Mouse (Mus musculus) large intestine, adult 2 months (tissue): ENCODE measurements around the gene Prph. TPM values are rescaled to one million over a fixed set of nuclear protein-coding genes. Genes with fewer than 3 reads are reported as not detected.

Experiments
- DNase-seq: peaks from one replicate; pipeline ENCODE4 v3.0.0-alpha.2; 2012; ENCODE audit warnings: low read depth, low spot score
- WGBS: fragments of 180-500 bp; shearing (Covaris S2); methylation state at CpG from one replicate; pipeline ENCODE4 v1.1.7; 2018; 5-methylcytosine and 5-hydroxymethylcytosine counted together
- polyA plus RNA-seq: library from polyadenylated mRNA; depleted of rRNA; stranded (reverse); fragments of >200 nt; gene quantifications from 2 replicates; pipeline ENCODE4 v1.2.3, GENCODE M21; 2012; rRNA removed

Prph gene
- polyA plus RNA-seq, 1 experiment, result 9.1 TPM

DNA sequence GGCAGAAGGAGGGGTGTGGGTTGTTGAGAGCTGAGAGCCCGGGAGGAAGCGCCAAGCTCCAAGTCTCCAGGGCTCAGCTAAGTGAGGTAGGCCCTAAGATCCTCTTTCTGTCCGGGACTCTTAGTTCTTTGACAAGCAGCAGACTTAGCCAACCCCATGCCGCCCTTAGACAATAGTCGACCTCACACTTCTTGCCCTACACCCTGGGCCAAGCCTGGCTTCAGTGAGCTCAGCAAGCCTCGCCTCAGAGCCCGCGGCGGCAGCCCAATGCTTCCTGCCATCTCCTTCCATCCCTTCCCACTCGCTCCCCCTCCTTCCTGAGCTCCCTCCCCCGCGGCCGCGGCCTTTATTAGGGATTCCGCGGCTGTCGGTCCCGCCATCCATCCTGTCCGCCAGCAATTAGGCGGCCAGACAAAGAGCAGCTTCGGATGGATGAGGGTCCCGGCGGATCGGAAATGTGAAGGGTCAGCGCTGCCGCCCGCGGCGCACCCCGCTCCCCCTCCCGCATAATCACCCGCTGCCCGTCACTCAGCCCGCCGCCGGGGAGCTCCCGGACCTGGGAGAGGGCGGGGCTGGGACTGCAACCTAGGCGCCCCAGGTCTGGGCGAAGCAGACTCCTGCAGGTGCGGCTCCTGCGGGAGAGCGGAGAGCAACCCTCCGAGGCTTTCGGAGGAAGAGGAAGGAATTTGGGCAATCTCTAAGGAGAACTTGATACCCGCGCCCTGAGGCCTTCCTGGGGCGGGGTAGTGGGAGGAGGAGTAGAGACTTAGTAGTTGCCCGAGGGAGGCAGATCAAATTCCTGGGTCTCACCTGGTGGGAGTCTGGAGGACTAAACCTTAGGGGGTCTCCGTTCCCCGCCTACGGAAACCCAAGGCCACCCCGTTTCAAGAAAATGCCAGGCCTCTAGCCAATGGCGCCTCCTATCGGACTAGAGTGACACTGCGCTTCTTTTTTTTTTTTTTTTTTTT is 38.6 kb downstream of the Prph start:
- 4% methylated on average over 56 of the region's 56 CpGs for WGBS

DNA sequence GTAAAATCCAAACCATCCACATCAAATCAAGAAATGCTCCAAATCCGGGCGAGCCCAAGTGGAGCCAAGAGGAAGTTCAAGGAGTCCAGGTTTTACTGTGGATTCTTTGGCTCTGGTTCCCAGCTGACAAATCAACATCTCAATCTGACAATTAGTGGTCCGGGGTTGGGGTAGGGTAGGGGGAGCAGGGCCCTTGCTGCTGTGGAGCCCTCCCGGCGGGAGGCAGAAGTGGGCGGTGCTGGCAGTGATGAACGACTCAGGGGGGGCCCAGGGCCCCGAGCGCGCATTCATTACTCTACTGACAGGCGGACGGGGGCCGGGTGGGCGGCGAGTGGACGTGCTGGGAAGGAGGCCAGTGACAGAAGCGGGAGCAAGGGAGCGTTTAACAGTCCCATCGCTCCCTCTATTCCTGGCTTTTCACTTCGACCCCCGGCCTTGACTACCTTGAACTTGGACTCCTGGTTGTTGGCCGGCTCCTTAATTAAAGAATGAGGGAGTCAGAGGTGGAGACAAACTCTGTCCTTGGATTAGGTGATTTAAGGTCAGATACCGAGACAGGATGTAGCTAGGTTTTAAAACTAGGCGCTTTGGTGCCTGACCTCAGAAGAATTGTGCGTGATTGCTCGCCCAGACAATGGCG is 39.8 kb downstream of the Prph start:
- 12% methylated on average over 27 of the region's 27 CpGs for WGBS

More for the DNA sequence above, 38.6 kb downstream of the Prph start:
- DNase-seq, result no peak

DNA sequence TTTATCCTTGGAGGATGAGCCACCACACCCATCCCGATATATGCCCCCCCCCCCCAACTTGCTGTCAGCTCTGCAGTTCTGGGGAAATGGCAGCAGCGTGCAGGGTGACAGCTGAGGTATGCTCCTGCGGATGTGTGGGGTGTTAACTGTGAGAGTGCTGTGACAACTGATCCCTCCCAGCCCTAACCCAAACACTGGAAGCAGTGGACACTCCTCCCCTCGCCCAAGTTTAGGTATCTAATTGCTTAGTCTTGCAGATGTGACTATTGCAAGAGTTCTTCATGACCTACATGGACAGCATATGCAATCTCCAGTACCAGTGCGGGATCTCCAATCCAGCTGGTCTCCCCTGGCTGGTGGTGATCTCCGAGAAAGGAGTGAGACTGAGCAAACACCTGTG is 40.4 kb downstream of the Prph start:
- WGBS, result 47% methylated on average over 6 of the region's 6 CpGs
- DNase-seq, result no peak

More for the DNA sequence above, 39.8 kb downstream of the Prph start:
- DNase-seq, result no peak

DNA sequence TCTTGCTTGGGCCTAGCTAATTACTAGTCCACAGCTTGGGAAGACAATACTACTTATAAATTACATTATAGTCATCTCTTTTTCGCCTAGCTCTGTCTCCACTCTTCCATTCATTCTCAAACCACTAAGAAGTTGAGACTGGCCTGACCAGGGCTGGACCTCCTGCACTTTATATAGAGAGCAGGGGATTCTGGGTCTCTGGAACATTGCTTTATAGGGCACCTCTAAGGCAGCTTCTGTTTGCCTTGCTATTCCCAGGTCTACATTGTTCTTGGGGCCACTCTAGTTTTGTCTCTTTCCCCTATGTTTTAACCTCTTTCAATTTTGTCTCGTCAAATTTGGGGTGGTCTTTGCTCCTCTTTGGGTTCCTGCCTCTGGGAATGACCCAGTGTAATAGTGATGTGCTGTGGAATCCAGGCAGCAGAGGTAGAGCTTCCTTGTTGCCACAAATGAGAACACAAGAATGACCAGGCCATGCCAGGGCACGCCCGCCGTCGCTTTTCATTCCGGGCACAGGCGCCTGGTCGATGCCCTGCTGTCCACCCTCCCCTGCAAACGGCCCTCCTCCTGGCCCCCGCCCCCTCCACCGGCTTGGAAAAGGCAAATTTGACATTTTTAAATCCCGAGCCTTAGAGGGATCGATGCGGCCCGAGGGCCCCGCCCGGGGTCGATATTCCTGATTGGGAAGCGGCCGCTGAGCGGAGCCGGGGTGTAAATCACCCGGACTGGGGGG is 41.3 kb downstream of the Prph start:
- no peak for DNase-seq
- WGBS, result 16% methylated on average over 24 of the region's 24 CpGs

DNA sequence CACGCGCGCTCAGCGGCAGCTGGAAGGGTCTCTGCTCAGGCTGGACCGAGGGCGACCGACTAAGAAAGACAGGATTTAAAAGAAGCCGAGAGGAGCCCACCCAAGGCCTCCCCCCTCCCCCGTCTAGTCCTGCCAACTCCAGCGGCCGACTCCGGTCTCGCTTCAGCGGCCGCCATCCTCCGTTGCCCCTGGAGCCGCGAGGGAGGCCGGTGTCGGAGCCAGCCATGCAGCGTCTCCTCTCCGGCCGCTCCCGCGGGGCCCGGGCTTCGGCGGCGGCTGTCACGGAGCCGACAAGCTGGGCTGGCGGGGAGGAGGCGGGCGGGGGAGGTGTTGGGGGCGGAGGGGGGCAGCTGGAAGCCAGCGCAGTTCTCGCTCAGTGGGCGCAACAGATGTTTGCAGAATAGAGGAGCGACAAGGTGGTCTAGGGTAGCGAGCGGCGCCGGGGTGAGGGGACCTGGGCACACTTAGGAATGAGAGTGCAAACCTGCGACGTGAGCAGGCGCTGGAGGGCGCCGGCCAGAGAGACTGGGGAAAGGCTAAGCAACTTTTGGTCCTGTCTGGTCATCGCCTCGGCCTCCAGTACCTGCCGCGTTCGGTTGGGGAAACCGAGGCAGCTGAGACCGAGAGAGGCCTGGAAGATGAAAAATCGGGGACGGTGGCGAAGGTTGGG is 42.0 kb downstream of the Prph start:
- 1% methylated on average over 58 of the region's 58 CpGs for WGBS
- no peak for DNase-seq

DNA sequence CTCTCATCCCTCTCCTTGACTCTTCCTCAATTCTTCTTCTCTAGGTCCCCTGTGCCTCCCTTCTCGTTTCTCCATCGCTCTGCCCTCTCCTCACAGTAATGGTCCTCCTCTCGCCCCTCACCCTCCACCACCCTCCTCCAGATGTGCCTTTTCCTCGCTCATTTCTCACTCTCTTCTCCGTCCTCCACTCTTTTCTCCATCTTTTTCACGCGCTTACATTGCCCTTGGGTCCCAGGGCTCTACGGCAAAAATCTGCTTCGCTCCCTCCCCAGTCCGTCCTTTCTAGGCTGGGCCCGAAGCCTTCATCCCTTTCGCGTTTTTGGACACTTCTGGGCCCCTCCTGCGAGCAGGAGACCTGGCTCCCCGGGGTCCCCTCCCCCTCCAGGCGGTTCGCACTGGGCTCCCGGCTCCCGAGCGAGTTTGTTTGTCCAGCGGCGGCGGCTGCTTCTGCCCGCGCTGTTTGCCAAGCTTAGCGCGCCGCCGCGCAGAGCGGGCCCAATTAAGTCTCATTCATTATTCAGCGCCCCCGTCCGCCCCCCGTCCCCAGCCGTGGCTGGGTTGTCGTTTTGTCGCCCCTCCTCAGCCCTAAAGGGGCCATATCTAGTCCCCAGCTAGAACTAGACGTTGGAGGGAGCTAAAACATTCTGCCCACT is 43.0 kb downstream of the Prph start:
- DNase-seq, result no peak
- WGBS, result 2% methylated on average over 39 of the region's 39 CpGs

DNA sequence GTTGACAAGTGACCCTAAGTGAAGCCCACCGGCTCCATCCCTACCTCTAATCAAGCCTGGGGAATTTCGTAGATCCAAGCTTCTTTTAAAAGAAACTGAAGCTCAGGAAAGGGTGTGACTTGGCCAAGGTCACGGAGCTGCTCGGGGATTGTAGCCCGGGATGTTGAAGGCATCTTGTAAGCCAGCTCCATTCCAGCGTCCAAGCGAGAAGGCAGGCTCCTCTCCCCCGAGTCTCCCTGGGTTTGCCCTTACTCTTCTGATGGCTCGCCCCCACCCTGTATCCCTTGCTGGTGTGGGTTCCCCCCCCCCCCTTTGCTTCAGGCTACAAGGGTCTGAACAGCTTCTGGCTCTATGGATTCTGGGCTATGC is 43.5 kb downstream of the Prph start:
- no peak for DNase-seq
- WGBS, result 4% methylated on average over 9 of the region's 9 CpGs

DNA sequence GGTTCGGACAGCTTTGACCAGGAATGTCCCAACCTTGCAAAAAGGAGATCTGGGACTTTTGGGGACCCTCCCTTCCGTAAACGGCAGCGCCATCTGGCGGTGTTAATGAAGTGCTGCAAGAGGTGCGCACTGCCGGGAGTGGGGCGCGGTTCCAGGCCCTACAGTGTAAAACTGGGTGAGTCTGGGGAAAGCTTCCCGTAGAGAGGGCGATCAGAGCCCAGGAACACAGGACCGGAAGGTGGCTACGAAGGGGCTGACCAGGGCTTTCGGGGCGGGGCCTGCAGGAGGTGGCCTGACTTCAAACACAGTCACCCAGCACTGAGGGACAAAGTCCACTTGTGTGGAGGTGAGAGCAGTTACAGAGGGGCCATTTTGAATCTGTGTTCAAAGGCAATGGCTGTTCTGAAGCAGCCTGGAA is 44.2 kb downstream of the Prph start:
- DNase-seq, result peak; percentile 92

DNA sequence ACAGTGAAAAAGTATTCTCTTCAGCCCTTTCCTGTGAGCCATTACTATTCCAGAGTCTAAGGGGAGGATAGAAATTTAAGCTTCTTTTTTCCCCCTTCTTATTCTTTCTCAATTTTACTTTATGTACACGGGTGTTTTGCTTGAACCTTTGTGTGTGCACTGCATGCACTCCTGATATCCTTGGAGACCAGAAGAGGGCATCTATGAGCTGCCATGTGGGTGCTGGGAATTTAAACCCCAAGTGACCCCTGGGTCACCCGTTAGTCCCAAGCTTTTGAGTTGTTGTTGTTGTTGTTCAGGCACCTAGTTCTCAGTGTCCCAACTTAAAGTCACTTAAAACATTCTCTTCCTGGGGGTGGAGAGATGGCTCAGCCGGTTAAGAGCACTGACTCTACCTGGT is 45.0 kb downstream of the Prph start:
- DNase-seq, result no peak
- 23% methylated on average over 3 of the region's 3 CpGs for WGBS

More for the DNA sequence above, 44.2 kb downstream of the Prph start:
- WGBS, result 2% methylated on average over 15 of the region's 15 CpGs

DNA sequence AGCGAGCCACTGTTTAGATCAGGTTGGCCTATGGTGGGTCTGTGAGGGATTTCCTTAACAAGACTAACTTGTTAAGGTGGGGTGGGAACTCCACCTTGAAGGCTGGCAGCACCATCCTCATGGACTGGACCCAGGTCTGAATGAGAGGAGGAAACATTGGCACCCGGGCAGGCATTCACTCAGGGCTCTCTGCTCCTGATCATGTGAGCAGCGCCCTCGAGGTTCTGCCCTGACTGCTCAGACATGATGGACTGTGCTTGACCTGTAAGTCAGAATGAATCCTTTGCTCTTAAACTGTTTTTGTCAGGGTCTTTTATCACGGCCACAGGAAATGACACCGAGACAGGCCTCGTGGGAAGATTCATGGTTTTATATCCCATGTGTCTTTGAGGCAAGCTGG is 50.3 kb downstream of the Prph start:
- DNase-seq, result no peak
- 74% methylated on average over 7 of the region's 7 CpGs for WGBS

DNA sequence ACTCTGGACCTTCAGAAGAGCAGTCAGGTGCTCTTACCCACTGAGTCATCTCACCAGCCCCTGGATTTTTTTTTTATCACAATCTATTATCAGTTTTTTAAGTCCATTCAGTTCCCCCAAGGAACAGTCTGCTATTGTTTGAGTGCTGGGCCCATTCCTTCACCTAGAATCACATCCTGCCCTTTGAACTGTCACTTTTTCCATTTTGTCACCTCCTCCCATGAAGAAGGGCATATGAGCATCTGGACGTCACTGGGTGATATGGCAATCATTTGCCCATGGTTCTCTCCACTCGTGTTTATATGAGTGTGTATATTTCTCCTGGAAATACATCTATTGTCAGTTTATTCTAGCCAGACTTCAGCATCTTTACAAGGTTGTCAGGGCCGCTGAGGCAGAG is 52.9 kb downstream of the Prph start:
- WGBS, result 59% methylated on average over 3 of the region's 3 CpGs
- no peak for DNase-seq

Other genes starting within 250 kb of the Prph start
- 0.03 and 0.12 TPM in 2 replicates for gene Ddn, start 245.7 kb upstream of the Prph start, polyA plus RNA-seq
- 84.9 and 87.2 TPM in 2 replicates for gene Prkag1, start 223.7 kb upstream of the Prph start, polyA plus RNA-seq
- 21.6 and 25.9 TPM in 2 replicates for gene Kmt2d, start 184.0 kb upstream of the Prph start, polyA plus RNA-seq
- 14.8 and 17.5 TPM in 2 replicates for gene Rhebl1, start 160.6 kb upstream of the Prph start, polyA plus RNA-seq
- 0.48 and 0.63 TPM in 2 replicates for gene Dhh, start 156.6 kb upstream of the Prph start, polyA plus RNA-seq
- gene Lmbr1l, start 136.9 kb upstream of the Prph start, polyA plus RNA-seq, result 65.8 and 140 TPM in 2 replicates
- 848 and 981 TPM in 2 replicates for gene Tuba1b, start 120.6 kb upstream of the Prph start, polyA plus RNA-seq
- gene Gm49450, start 101.6 kb upstream of the Prph start, polyA plus RNA-seq, result 0.55 and 6.2 TPM in 2 replicates
- gene Tuba1a, start 101.5 kb upstream of the Prph start, polyA plus RNA-seq, result 131 and 155 TPM in 2 replicates
- 408 and 423 TPM in 2 replicates for gene Tuba1c, start 25.3 kb upstream of the Prph start, polyA plus RNA-seq
- gene Troap, start 19.4 kb downstream of the Prph start, polyA plus RNA-seq, result 13.2 and 13.4 TPM in 2 replicates
- not detected in 2 replicates for gene C1ql4, start 32.6 kb downstream of the Prph start, polyA plus RNA-seq
- gene Dnajc22, start 38.0 kb downstream of the Prph start, polyA plus RNA-seq, result 45.8 and 57.1 TPM in 2 replicates
- gene Spats2, start 70.7 kb downstream of the Prph start, polyA plus RNA-seq, result 6.1 and 6.6 TPM in 2 replicates
- gene Kcnh3, start 169.7 kb downstream of the Prph start, polyA plus RNA-seq, result 3.9 and 4.7 TPM in 2 replicates
- gene Mcrs1, start 196.8 kb downstream of the Prph start, polyA plus RNA-seq, result 81.5 and 94.7 TPM in 2 replicates
- gene Prpf40b, start 239.9 kb downstream of the Prph start, polyA plus RNA-seq, result 19.0 and 20.6 TPM in 2 replicates
- gene Fam186b, start 240.7 kb downstream of the Prph start, polyA plus RNA-seq, result not detected in 2 replicates